1 mouse cellular context compared by ENCODE assay signal in the genomic region with DNA sequence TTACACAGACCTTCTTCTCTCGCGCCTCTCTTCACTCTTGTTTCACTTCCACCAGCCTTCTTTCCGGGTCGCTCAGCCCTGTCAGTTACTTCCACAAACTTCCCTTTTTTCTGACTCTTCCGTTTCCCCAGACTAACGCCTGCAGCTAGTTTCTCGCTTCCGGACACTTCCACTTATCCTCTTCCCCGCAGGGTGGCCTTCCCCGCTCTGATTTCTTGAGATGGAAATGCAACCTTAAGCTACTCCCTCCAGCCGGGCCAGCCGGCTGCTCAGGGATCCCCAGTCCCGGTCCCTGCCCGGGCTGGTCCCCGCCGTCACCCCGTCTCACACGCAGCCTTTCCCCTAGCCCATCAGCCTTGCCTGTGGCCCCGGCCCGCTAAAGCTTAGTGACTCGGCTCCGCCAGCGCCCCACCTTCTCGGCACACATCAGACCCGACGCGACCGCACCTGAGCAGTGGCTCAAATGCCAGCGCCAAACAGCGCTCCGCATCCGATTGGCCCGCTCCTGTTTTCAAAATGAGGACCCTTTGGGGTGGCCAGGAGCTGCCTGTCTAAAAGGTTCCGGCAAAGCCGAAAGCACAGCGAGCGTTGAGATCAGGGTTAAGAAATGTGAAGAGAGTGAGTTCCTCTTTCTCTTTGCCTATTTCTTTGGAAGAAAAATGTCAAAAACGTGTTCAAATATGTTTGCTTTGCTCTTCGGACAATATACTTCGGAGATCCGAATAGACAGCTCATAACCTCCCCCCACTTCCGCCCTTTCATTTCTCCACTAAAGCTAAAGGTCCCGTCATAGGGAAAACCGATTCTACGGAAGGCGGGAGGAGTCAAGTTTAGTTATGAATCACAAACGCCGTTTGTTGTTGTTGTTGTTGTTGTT.
TF ChIP-seq lines count a peak whose summit lies in the region.

A gene (minus strand): TSS at position 417 of the 877 bp plus-strand sequence.

TF ChIP-seq in CH12.LX, 34 proteins besides CTCF, POLR2A, EP300 and RAD21 (continued from another document):
- TF ChIP-seq USF1 (IDR thresholded peaks at IDR 0.05; ENCODE audit: low read depth, low read length) (no peak), MAX (IDR thresholded peaks at IDR 0.05; ENCODE audit: low read length) (peak; percentile 100), BHLHE40 (IDR thresholded peaks at IDR 0.05; ENCODE audit: low read depth, low read length) (peak; percentile 55), USF2 (conservative IDR thresholded peaks at IDR 0.05; ENCODE audit: low read depth, low read length) (no peak), ZC3H11A (IDR thresholded peaks at IDR 0.05; ENCODE audit: low read depth, low read length) (no peak), JUND (conservative IDR thresholded peaks at IDR 0.05; ENCODE audit: low read depth, low read length) (peak; percentile 43; the same call in 1 of the 2 replicates), ETS1 (conservative IDR thresholded peaks at IDR 0.05; ENCODE audit: low read depth, low read length) (peak; percentile 35; the same call in 1 of the 2 replicates), RCOR1 (conservative IDR thresholded peaks at IDR 0.05; ENCODE audit: low read depth, low read length) (no peak), E2F4 (IDR thresholded peaks at IDR 0.05; ENCODE audit: insufficient replicate concordance, low read depth, low read length) (peak; percentile 81; the same call in 1 of the 2 replicates), SIN3A (IDR thresholded peaks at IDR 0.05; ENCODE audit: low read length) (peak; percentile 96), TBP (conservative IDR thresholded peaks at IDR 0.05; ENCODE audit: low read depth, low read length) (peak; percentile 56), CHD2 (IDR thresholded peaks at IDR 0.05; ENCODE audit: low read length) (peak; percentile 76), JUN (IDR thresholded peaks at IDR 0.05; ENCODE audit: insufficient read depth, low read depth, low read length) (peak; percentile 45; the same call in 1 of the 2 replicates), ZKSCAN1 (IDR thresholded peaks at IDR 0.05; ENCODE audit: borderline replicate concordance, low read depth, low read length) (no peak), PAX5 (IDR thresholded peaks at IDR 0.05; ENCODE audit: low read length) (no peak), POLR2AphosphoS2 (IDR thresholded peaks at IDR 0.05; ENCODE audit: low read depth, low read length) (peak; percentile 79; the same call in 1 of the 2 replicates), NRF1 (IDR thresholded peaks at IDR 0.05; ENCODE audit: low read depth, low read length) (no peak), MAFK (IDR thresholded peaks at IDR 0.05; ENCODE audit: insufficient replicate concordance, low read length) (no peak), ZMIZ1 (IDR thresholded peaks at IDR 0.05; ENCODE audit: low read depth, low read length) (peak; percentile 70; the same call in 1 of the 2 replicates), KAT2A (IDR thresholded peaks at IDR 0.05; ENCODE audit: insufficient replicate concordance, low read length) (peak; percentile 84), UBTF (IDR thresholded peaks at IDR 0.05; ENCODE audit: low read depth, low read length) (no peak), HCFC1 (IDR thresholded peaks at IDR 0.05; ENCODE audit: low read depth, low read length) (peak; percentile 89)
TF ChIP-seq in CH12.LX: peak in this region for 23.
